Mouse (Mus musculus): ENCODE results near the gene Wdhd1. TPM values are rescaled to one million over a fixed set of nuclear protein-coding genes. Genes with fewer than 3 reads are reported as not detected.

Wdhd1 gene
- polyA plus RNA-seq, 1 experiment from 2014 or later, result 59.0 TPM

- peaks cover 26% of the 10 kb centered on the region for H3K36me3 ChIP-seq
- ATAC-seq (ENCODE audit: insufficient number of reproducible peaks, insufficient read depth, low FRiP score, low TSS enrichment, low read depth), result peak; percentile 14; the same call in 1 of the 2 replicates
Observed at GRCm38 (mm10) chr14:47276036-47276603, 537 bp downstream of the Wdhd1 start.

GRCm38 (mm10) chr14:47275417-47275816 lies 1.2 kb downstream of the Wdhd1 start:
- Histone ChIP-seq H3K9me3 (no peaks in the 10 kb centered on the region), H3K9ac (replicated peaks) (peak overlapping the region; percentile 51; the same call in 1 of the 2 replicates), H3K27ac (no peak overlapping the region), H3K4me2 (peak overlapping the region; percentile 77), H3K4me3 (replicated peaks) (peak overlapping the region; percentile 83), H3K27me3 (no peaks in the 10 kb centered on the region), H3K36me3 (peaks cover 31% of the 10 kb centered on the region), H3K4me1 (replicated peaks) (peaks cover 19% of the 10 kb centered on the region)
- 28% methylated on average over 3 of the region's 3 CpGs for WGBS
- ATAC-seq (ENCODE audit: insufficient number of reproducible peaks, insufficient read depth, low FRiP score, low TSS enrichment, low read depth), result no peak

More at GRCm38 (mm10) chr14:47276036-47276603, 537 bp downstream of the Wdhd1 start:
- WGBS, result 3% methylated on average over 22 of the region's 22 CpGs
- H3K4me2 ChIP-seq, result peak overlapping the region; percentile 77
- no peaks in the 10 kb centered on the region for H3K27me3 ChIP-seq
- H3K4me1 ChIP-seq (replicated peaks), result peaks cover 19% of the 10 kb centered on the region
- peak overlapping the region; percentile 83 for H3K4me3 ChIP-seq (replicated peaks)
- no peaks in the 10 kb centered on the region for H3K9me3 ChIP-seq
- peak overlapping the region; percentile 88 for H3K9ac ChIP-seq (replicated peaks)
- peak overlapping the region; percentile 96 for H3K27ac ChIP-seq

- WGBS, result 32% methylated on average over 3 of the region's 3 CpGs
- ATAC-seq (ENCODE audit: insufficient number of reproducible peaks, insufficient read depth, low FRiP score, low TSS enrichment, low read depth), result no peak
- H3K27ac ChIP-seq, result no peak overlapping the region
- H3K4me2 ChIP-seq, result no peak overlapping the region
- no peak overlapping the region for H3K9ac ChIP-seq (replicated peaks)
- H3K4me3 ChIP-seq (replicated peaks), result no peak overlapping the region
- H3K27me3 ChIP-seq, result no peaks in the 10 kb centered on the region
- no peaks in the 10 kb centered on the region for H3K9me3 ChIP-seq
- H3K36me3 ChIP-seq, result peaks cover 42% of the 10 kb centered on the region
- H3K4me1 ChIP-seq (replicated peaks), result peaks cover 19% of the 10 kb centered on the region
Observed at GRCm38 (mm10) chr14:47273751-47274150, 2.9 kb downstream of the Wdhd1 start.

GRCm38 (mm10) chr14:47269706-47270105 lies 7.0 kb downstream of the Wdhd1 start:
- Histone ChIP-seq H3K9me3 (no peaks in the 10 kb centered on the region), H3K27ac (no peak overlapping the region), H3K4me3 (replicated peaks) (no peak overlapping the region), H3K27me3 (no peaks in the 10 kb centered on the region), H3K4me2 (no peak overlapping the region), H3K36me3 (peaks cover 79% of the 10 kb centered on the region), H3K4me1 (replicated peaks) (peaks cover 5% of the 10 kb centered on the region), H3K9ac (replicated peaks) (no peak overlapping the region)
- ATAC-seq (ENCODE audit: insufficient number of reproducible peaks, insufficient read depth, low FRiP score, low TSS enrichment, low read depth), result no peak
- WGBS, result 93% methylated on average over 2 of the region's 2 CpGs

- H3K36me3 ChIP-seq, result peaks cover 81% of the 10 kb centered on the region
- no peak overlapping the region for H3K4me3 ChIP-seq (replicated peaks)
- no peaks in the 10 kb centered on the region for H3K27me3 ChIP-seq
- no peak for ATAC-seq (ENCODE audit: insufficient number of reproducible peaks, insufficient read depth, low FRiP score, low TSS enrichment, low read depth)
- H3K4me2 ChIP-seq, result no peak overlapping the region
- H3K4me1 ChIP-seq (replicated peaks), result no peaks in the 10 kb centered on the region
- H3K9me3 ChIP-seq, result no peaks in the 10 kb centered on the region
- no peak overlapping the region for H3K9ac ChIP-seq (replicated peaks)
- no peak overlapping the region for H3K27ac ChIP-seq
- WGBS, result 94% methylated on average over 4 of the region's 4 CpGs
Observed at GRCm38 (mm10) chr14:47269056-47269455, 7.6 kb downstream of the Wdhd1 start.

- no peaks in the 10 kb centered on the region for H3K9me3 ChIP-seq
- no peak overlapping the region for H3K4me3 ChIP-seq (replicated peaks)
- no peak overlapping the region for H3K9ac ChIP-seq (replicated peaks)
- no peak overlapping the region for H3K4me2 ChIP-seq
- peaks cover 72% of the 10 kb centered on the region for H3K36me3 ChIP-seq
- ATAC-seq (ENCODE audit: insufficient number of reproducible peaks, insufficient read depth, low FRiP score, low TSS enrichment, low read depth), result no peak
- no peaks in the 10 kb centered on the region for H3K27me3 ChIP-seq
- WGBS, result 93% methylated on average over 8 of the region's 8 CpGs
- H3K27ac ChIP-seq, result no peak overlapping the region
- H3K4me1 ChIP-seq (replicated peaks), result no peaks in the 10 kb centered on the region
Observed at GRCm38 (mm10) chr14:47265829-47266228, 10.8 kb downstream of the Wdhd1 start.

- H3K36me3 ChIP-seq, result peaks cover 74% of the 10 kb centered on the region
Observed at GRCm38 (mm10) chr14:47264866-47265265, 11.8 kb downstream of the Wdhd1 start.

GRCm38 (mm10) chr14:47249839-47250238 lies 26.8 kb downstream of the Wdhd1 start:
- peaks cover 81% of the 10 kb centered on the region for H3K36me3 ChIP-seq
- H3K4me2 ChIP-seq, result no peak overlapping the region
- ATAC-seq (ENCODE audit: insufficient number of reproducible peaks, insufficient read depth, low FRiP score, low TSS enrichment, low read depth), result no peak
- no peak overlapping the region for H3K9ac ChIP-seq (replicated peaks)
- no peaks in the 10 kb centered on the region for H3K9me3 ChIP-seq
- H3K27ac ChIP-seq, result no peak overlapping the region
- no peaks in the 10 kb centered on the region for H3K4me1 ChIP-seq (replicated peaks)
- H3K27me3 ChIP-seq, result no peaks in the 10 kb centered on the region
- no peak overlapping the region for H3K4me3 ChIP-seq (replicated peaks)
- 86% methylated on average over 6 of the region's 6 CpGs for WGBS

More at GRCm38 (mm10) chr14:47264866-47265265, 11.8 kb downstream of the Wdhd1 start:
- 94% methylated on average over 3 of the region's 3 CpGs for WGBS
- no peaks in the 10 kb centered on the region for H3K27me3 ChIP-seq
- H3K4me2 ChIP-seq, result no peak overlapping the region
- ATAC-seq (ENCODE audit: insufficient number of reproducible peaks, insufficient read depth, low FRiP score, low TSS enrichment, low read depth), result no peak
- H3K9me3 ChIP-seq, result no peaks in the 10 kb centered on the region
- no peak overlapping the region for H3K9ac ChIP-seq (replicated peaks)
- H3K4me3 ChIP-seq (replicated peaks), result no peak overlapping the region
- H3K27ac ChIP-seq, result no peak overlapping the region
- H3K4me1 ChIP-seq (replicated peaks), result no peaks in the 10 kb centered on the region

- H3K4me1 ChIP-seq (replicated peaks), result no peaks in the 10 kb centered on the region
- no peak for ATAC-seq (ENCODE audit: insufficient number of reproducible peaks, insufficient read depth, low FRiP score, low TSS enrichment, low read depth)
- no peaks in the 10 kb centered on the region for H3K9me3 ChIP-seq
- WGBS, result 72% methylated on average over 4 of the region's 4 CpGs
- H3K36me3 ChIP-seq, result peaks cover 73% of the 10 kb centered on the region
- H3K9ac ChIP-seq (replicated peaks), result no peak overlapping the region
- H3K4me2 ChIP-seq, result no peak overlapping the region
- no peak overlapping the region for H3K27ac ChIP-seq
- H3K27me3 ChIP-seq, result no peaks in the 10 kb centered on the region
- no peak overlapping the region for H3K4me3 ChIP-seq (replicated peaks)
Observed at GRCm38 (mm10) chr14:47242753-47243152, 33.9 kb downstream of the Wdhd1 start.

- ATAC-seq (ENCODE audit: insufficient number of reproducible peaks, insufficient read depth, low FRiP score, low TSS enrichment, low read depth), result no peak
- Histone ChIP-seq H3K9me3 (peaks cover 2% of the 10 kb centered on the region; the same call in 1 of the 2 replicates), H3K36me3 (peaks cover 56% of the 10 kb centered on the region)
Observed at GRCm38 (mm10) chr14:47241046-47241445, 35.6 kb downstream of the Wdhd1 start.

GRCm38 (mm10) chr14:47240600-47240999 lies 36.1 kb downstream of the Wdhd1 start:
- Histone ChIP-seq H3K4me1 (replicated peaks) (no peaks in the 10 kb centered on the region), H3K27me3 (no peaks in the 10 kb centered on the region), H3K27ac (no peak overlapping the region), H3K4me2 (no peak overlapping the region), H3K4me3 (replicated peaks) (no peak overlapping the region), H3K9me3 (peaks cover 7% of the 10 kb centered on the region; the same call in 1 of the 2 replicates), H3K36me3 (peaks cover 52% of the 10 kb centered on the region), H3K9ac (replicated peaks) (no peak overlapping the region)
- ATAC-seq (ENCODE audit: insufficient number of reproducible peaks, insufficient read depth, low FRiP score, low TSS enrichment, low read depth), result no peak
- WGBS, result 75% methylated on average over 1 of the region's 1 CpGs

More at GRCm38 (mm10) chr14:47241046-47241445, 35.6 kb downstream of the Wdhd1 start:
- Histone ChIP-seq H3K4me2 (no peak overlapping the region), H3K4me3 (replicated peaks) (no peak overlapping the region), H3K27ac (no peak overlapping the region), H3K27me3 (no peaks in the 10 kb centered on the region), H3K4me1 (replicated peaks) (no peaks in the 10 kb centered on the region), H3K9ac (replicated peaks) (no peak overlapping the region)
- 96% methylated on average over 6 of the region's 6 CpGs for WGBS

GRCm38 (mm10) chr14:47237286-47237685 lies 39.4 kb downstream of the Wdhd1 start:
- no peak overlapping the region for H3K4me3 ChIP-seq (replicated peaks)
- ATAC-seq (ENCODE audit: insufficient number of reproducible peaks, insufficient read depth, low FRiP score, low TSS enrichment, low read depth), result no peak
- H3K27ac ChIP-seq, result no peak overlapping the region
- 84% methylated on average over 4 of the region's 4 CpGs for WGBS
- H3K36me3 ChIP-seq, result peaks cover 22% of the 10 kb centered on the region
- no peak overlapping the region for H3K4me2 ChIP-seq
- peaks cover 7% of the 10 kb centered on the region; the same call in 1 of the 2 replicates for H3K9me3 ChIP-seq
- no peaks in the 10 kb centered on the region for H3K4me1 ChIP-seq (replicated peaks)
- H3K27me3 ChIP-seq, result no peaks in the 10 kb centered on the region
- no peak overlapping the region for H3K9ac ChIP-seq (replicated peaks)

Data from limb, embryonic 12.5 days (tissue).